Mouse (Mus musculus): ENCODE measurements at regions not wholly inside any gene's neighbourhood (a gene's known extent, or its start where the extent isn't known, plus 50 kb on each side); places are given as distances from the start of the nearest gene placed in this dataset.

DNA sequence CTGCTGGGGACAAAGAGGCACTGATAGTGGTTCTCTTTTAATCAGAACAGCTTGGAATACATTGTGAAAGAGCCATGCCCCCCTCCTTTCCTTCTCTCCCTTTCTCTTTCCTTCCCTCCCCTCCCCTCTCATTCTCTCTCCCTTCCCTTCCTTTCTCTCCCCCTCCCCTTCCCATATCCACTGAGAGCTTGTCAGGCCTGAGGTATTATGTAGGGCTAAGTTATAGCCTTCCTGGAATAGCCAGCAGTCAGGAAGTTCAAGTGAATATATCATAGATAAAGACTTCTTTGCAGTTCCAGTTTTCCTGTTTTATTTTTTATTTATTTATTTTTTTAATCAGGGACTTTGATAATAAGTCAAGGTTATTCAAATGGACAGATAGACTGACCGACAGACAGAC lies 156.5 kb upstream of the Ppp2r3a start:
- TF ChIP-seq POLR2A (IDR thresholded peaks at IDR 0.05; ENCODE audit: control insufficient read depth in 1 of 2, insufficient read depth in 1 of 2, low read depth in 1 of 2, low read length in 2 of 2, poor library complexity in 1 of 2) (no peak), ZKSCAN1 (IDR thresholded peaks at IDR 0.05; ENCODE audit: low read depth, low read length) (no peak), HCFC1 (IDR thresholded peaks at IDR 0.05; ENCODE audit: low read depth, low read length) (no peak), ZNF384 (IDR thresholded peaks at IDR 0.05; ENCODE audit: low read depth, low read length) (no peak), TBP (IDR thresholded peaks at IDR 0.05; ENCODE audit: low read depth, low read length) (no peak), CTCF (IDR thresholded peaks at IDR 0.05 in 2 of 3, conservative IDR thresholded peaks at IDR 0.05 in 1 of 3; ENCODE audit: control insufficient read depth in 1 of 3, insufficient read depth in 1 of 3, low read depth in 2 of 3, low read length in 3 of 3, poor library complexity in 1 of 3, severe bottlenecking in 1 of 3) (no peak), USF1 (IDR thresholded peaks at IDR 0.05; ENCODE audit: low read depth, low read length) (no peak), TAL1 (IDR thresholded peaks at IDR 0.05; ENCODE audit: low read length) (no peak), POLR2AphosphoS2 (IDR thresholded peaks at IDR 0.05; ENCODE audit: low read length) (no peak), TCF12 (IDR thresholded peaks at IDR 0.05; ENCODE audit: low read depth, low read length) (no peak), KAT2A (conservative IDR thresholded peaks at IDR 0.05; ENCODE audit: low read depth, low read length) (no peak), EP300 (IDR thresholded peaks at IDR 0.05; ENCODE audit: low read depth in 1 of 2, low read length in 2 of 2) (no peak), SMC3 (IDR thresholded peaks at IDR 0.05; ENCODE audit: low read depth, low read length) (no peak)

Data from MEL (cell line).